Mouse (Mus musculus) leukemia stem cell, adult 10-12 weeks (primary cell): ENCODE measurements around the gene Gm5799. TPM values are rescaled to one million over a fixed set of nuclear protein-coding genes. Genes with fewer than 3 reads are reported as not detected.

ENCODE experiments used
- polyA plus RNA-seq: library from polyadenylated mRNA; stranded (reverse); fragments of >175 nt; gene quantifications from 2 replicates; pipeline ENCODE4 v1.2.3, GENCODE M21; 2012; ENCODE audit warnings: low replicate concordance

Gm5799 gene
- not detected in 2 replicates for polyA plus RNA-seq

GRCm38 (mm10) chr14:43543276-43543675 is at the start of gene Gm5799:
Gene Gm5799, plus strand, starts transcription at chr14:43543576.

GRCm38 (mm10) chr14:43579046-43579445 is 35.7 kb downstream of the Gm5799 start, which contains the start of gene Gm17654:
Gene Gm17654, minus strand, starts transcription at chr14:43579146.

Other genes starting within 250 kb of the Gm5799 start
- not detected in 2 replicates for gene Gm8127, start 249.7 kb upstream of the Gm5799 start, polyA plus RNA-seq
- gene 1700001F09Rik, start 195.8 kb upstream of the Gm5799 start, polyA plus RNA-seq, result not detected in 2 replicates
- gene Gm8138, start 127.2 kb upstream of the Gm5799 start, polyA plus RNA-seq, result not detected in 2 replicates
- gene Gm17654, start 35.6 kb downstream of the Gm5799 start, polyA plus RNA-seq, result not detected in 2 replicates
- not detected in 2 replicates for gene Gm10375, start 64.4 kb downstream of the Gm5799 start, polyA plus RNA-seq
- not detected in 2 replicates for gene Gm8165, start 133.6 kb downstream of the Gm5799 start, polyA plus RNA-seq
- not detected in 2 replicates for gene Gm7324, start 154.3 kb downstream of the Gm5799 start, polyA plus RNA-seq
- not detected in 2 replicates for gene Gm16506, start 183.9 kb downstream of the Gm5799 start, polyA plus RNA-seq
- not detected in 2 replicates for gene Gm6526, start 204.3 kb downstream of the Gm5799 start, polyA plus RNA-seq
- gene Gm8180, start 241.2 kb downstream of the Gm5799 start, polyA plus RNA-seq, result not detected in 2 replicates